Mouse (Mus musculus) neutrophil, adult 83 days (primary cell): ENCODE data around the gene Vmn1r51. TPM values are rescaled to one million over a fixed set of nuclear protein-coding genes. Genes with fewer than 3 reads are reported as not detected.

Experiments
- total RNA-seq, 2 experiments: library from RNA; stranded (reverse); gene quantifications; one replicate each; pipeline ENCODE4 v1.2.4; 2023

Gene Vmn1r51
- total RNA-seq, result not detected

DNA sequence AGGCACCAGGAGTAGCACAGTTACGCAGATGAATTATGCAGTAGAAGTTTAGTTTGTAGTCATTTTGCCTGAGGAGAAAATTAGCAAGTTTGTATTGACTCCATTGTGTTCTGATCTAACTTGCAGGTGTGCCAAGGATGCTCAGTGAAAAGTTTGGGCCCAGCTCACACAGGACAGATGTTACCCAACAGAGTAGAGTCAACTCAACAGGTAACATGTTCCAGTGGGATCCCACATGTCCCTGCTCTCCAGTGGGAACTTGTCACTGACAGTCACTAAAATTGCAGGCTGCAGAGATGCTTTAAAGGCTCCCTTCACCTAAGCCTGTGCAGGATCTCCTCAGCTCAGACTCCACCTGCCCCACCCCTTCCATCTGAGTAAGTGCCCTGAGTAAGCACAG, at the start of gene Vmn1r51:
TSS of gene Vmn1r51 (plus strand) at position 301 of the 400 bp plus-strand sequence.

GRCm38 (mm10) chr6:90078406-90078805, 44.0 kb upstream of the Vmn1r51 start, which contains the start of gene Vmn1r49:
TSS of gene Vmn1r49 (minus strand) at chr6:90078506.

DNA sequence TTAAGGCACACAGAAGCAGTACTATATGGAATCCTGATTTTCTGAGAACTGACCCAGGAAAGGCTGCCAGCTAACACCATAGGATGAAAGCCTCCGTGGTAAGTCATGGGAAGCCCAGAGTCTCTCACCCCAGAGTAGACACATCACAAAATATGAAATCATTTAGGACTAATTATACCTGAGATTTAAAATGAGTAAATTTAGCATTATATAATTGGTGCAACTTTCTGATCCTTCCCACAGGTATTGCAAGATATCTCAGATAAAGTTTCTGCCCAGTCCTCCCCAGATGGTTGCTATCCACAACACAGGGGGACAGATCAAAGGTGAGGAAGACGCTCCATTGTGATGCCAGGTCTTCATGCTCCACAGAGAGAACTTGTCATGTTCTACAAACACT, 21.3 kb upstream of the Vmn1r51 start, which contains the start of gene Vmn1r50:
TSS of gene Vmn1r50 (plus strand) at position 301 of the 400 bp plus-strand sequence.

DNA sequence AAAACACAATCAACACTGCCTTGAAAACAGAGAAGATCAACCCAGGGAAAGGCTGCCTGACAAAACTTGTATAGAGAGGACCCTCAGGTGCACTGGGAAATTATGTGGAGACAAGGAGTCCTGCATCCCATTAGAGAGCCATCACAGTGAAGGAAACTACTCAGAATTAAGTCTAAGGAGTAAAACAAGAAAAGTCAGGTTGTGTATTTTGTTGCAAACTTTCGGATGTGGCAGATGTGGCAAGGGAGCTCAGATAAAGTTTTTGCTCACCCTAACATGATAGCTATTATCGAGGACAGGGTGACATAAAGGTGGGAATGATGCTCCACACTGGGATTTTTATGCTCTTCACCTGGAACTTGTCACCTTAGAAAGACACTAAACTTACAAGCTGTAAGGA, 52.1 kb downstream of the Vmn1r51 start, which contains the start of gene Vmn1r52:
TSS of gene Vmn1r52 (plus strand) at position 301 of the 400 bp plus-strand sequence.

Other genes starting within 250 kb of the Vmn1r51 start
- not detected for gene Vmn1r42, start 246.2 kb upstream of the Vmn1r51 start, total RNA-seq
- not detected for gene Vmn1r43, start 246.2 kb upstream of the Vmn1r51 start, total RNA-seq
- gene Vmn1r44, start 238.9 kb upstream of the Vmn1r51 start, total RNA-seq, result not detected
- gene Vmn1r45, start 182.0 kb upstream of the Vmn1r51 start, total RNA-seq, result not detected
- gene Vmn1r46, start 153.3 kb upstream of the Vmn1r51 start, total RNA-seq, result not detected
- gene Vmn1r47, start 106.4 kb upstream of the Vmn1r51 start, total RNA-seq, result not detected
- gene Vmn1r48, start 85.8 kb upstream of the Vmn1r51 start, total RNA-seq, result not detected
- not detected for gene Vmn1r49, start 44.1 kb upstream of the Vmn1r51 start, total RNA-seq
- not detected for gene Vmn1r50, start 21.2 kb upstream of the Vmn1r51 start, total RNA-seq
- not detected for gene Vmn1r52, start 52.2 kb downstream of the Vmn1r51 start, total RNA-seq
- gene V1ra8, start 80.2 kb downstream of the Vmn1r51 start, total RNA-seq, result not detected
- gene Vmn1r53, start 101.8 kb downstream of the Vmn1r51 start, total RNA-seq, result not detected
- gene Vmn1r54, start 123.7 kb downstream of the Vmn1r51 start, total RNA-seq, result not detected
- gene BC048671, start 178.6 kb downstream of the Vmn1r51 start, total RNA-seq, result not detected
- 10 to 100 TPM; 23.0 to 24.7 TPM for gene Chst13, start 202.6 kb downstream of the Vmn1r51 start, total RNA-seq
- not detected for gene Uroc1, start 210.7 kb downstream of the Vmn1r51 start, total RNA-seq
- gene Zxdc, start 246.9 kb downstream of the Vmn1r51 start, total RNA-seq, result 10 to 100 TPM; 36.9 to 38.4 TPM